Mouse (Mus musculus) liver, embryonic 15.5 days (tissue): ENCODE data around the gene Znhit6. TPM values are rescaled to one million over a fixed set of nuclear protein-coding genes. Genes with fewer than 3 reads are reported as not detected.

ENCODE experiments used
- ATAC-seq: fragments of 200-750 bp; cut with Nextera tagmentation; 2 replicates; pipeline ENCODE4 v1.8.0; 2017; ENCODE audit warnings: moderate number of reproducible peaks, mild to moderate bottlenecking, moderate library complexity; ENCODE audit not compliant: insufficient read depth
- H3K27ac ChIP-seq: fragments of 300-500 bp; sonication (generic); replicated peaks from 2 replicates; pipeline ENCODE4 v1.5.1; 2015; ENCODE audit warnings: mild to moderate bottlenecking, inconsistent platforms
- H3K27me3 ChIP-seq: fragments of 300-500 bp; sonication (generic); 2 replicates; pipeline ENCODE4 v1.6.1; 2015; ENCODE audit warnings: mild to moderate bottlenecking, inconsistent platforms
- H3K36me3 ChIP-seq: fragments of 300-500 bp; sonication (generic); replicated peaks from 2 replicates; pipeline ENCODE4 v1.6.1; 2015; ENCODE audit warnings: moderate library complexity, mild to moderate bottlenecking, inconsistent platforms
- H3K4me1 ChIP-seq: fragments of 300-500 bp; sonication (generic); replicated peaks from 2 replicates; pipeline ENCODE4 v1.6.1; 2015; ENCODE audit warnings: inconsistent platforms
- H3K4me2 ChIP-seq: fragments of 300-500 bp; sonication (generic); 2 replicates; pipeline ENCODE4 v1.6.1; 2015; ENCODE audit warnings: moderate library complexity, mild to moderate bottlenecking, inconsistent platforms
- H3K4me3 ChIP-seq: fragments of 300-500 bp; sonication (generic); replicated peaks from 2 replicates; pipeline ENCODE4 v1.5.1; 2015; ENCODE audit warnings: mild to moderate bottlenecking, inconsistent platforms
- H3K9ac ChIP-seq: fragments of 300-500 bp; sonication (generic); 2 replicates; pipeline ENCODE4 v1.6.1; 2015; ENCODE audit warnings: moderate library complexity, mild to moderate bottlenecking, inconsistent platforms
- H3K9me3 ChIP-seq: fragments of 300-500 bp; sonication (generic); replicated peaks from 2 replicates; pipeline ENCODE4 v1.6.1; 2016; ENCODE audit warnings: inconsistent platforms
- WGBS: fragments of 180-500 bp; shearing (Covaris S2); methylation state at CpG from one replicate; pipeline ENCODE4 v1.1.7; 2015; ENCODE audit warnings: mixed read lengths; ENCODE audit not compliant: insufficient replicate concordance; 5-methylcytosine and 5-hydroxymethylcytosine counted together
- polyA plus RNA-seq: library from polyadenylated mRNA; unstranded; fragments of >200 nt; fragmentation: Nextera tagmentation; extraction: Ambion mirVana; gene quantifications from 2 replicates; pipeline ENCODE4 v1.2.1, GENCODE M21; 2015

Znhit6 gene
- polyA plus RNA-seq, 1 experiment from 2014 or later = 10.1 TPM

DNA sequence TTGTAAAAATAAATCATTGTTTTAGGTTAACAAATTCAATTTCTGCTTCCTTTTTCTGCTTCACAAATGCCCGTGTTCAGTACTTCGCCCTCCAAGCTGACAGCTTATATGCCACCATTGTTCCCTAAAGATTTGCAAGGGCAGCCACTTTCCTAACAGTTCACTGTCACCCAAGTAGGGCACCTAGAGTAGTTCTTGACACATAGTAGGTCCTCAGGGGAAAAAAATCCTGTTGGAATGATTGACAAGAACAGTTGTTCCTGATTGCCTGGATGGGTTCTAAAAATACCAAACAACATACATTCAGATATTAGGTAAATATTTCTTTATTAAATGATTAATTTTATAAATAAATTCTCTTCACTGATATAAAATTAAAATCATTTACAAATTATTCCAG lies 70.7 kb downstream of the Znhit6 start:
- no peak overlapping the region for H3K9ac ChIP-seq
- ATAC-seq = no peak
- no peak overlapping the region for H3K4me3 ChIP-seq
- no peaks in the 10 kb centered on the region for H3K9me3 ChIP-seq
- H3K36me3 ChIP-seq = no peaks in the 10 kb centered on the region
- H3K4me2 ChIP-seq = no peak overlapping the region
- H3K27me3 ChIP-seq = peaks cover 46% of the 10 kb centered on the region
- H3K27ac ChIP-seq = no peak overlapping the region
- H3K4me1 ChIP-seq = no peaks in the 10 kb centered on the region
- 41% methylated on average over 2 of the region's 2 CpGs for whole genome bisulfite sequencing

DNA sequence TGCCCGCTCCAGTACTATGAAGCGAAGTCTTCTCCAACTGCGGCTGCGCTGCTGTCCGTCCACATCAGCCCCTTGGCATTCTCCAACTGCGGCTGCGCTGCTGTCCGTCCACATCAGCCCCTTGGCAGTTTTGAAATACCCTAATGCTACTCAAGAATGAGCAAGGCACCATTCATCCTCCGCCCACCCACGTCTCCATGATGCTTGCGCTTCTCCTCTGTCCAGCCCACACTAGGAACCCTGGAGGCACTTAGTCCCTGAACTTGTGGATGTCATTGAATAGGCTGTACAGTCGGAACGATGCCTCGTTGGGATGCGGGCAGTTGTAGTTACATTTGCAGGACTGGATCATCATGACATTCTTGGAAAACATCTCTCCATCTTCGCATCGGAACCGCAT lies 71.4 kb downstream of the Znhit6 start:
- H3K27ac ChIP-seq = no peak overlapping the region
- no peaks in the 10 kb centered on the region for H3K4me1 ChIP-seq
- no peak overlapping the region for H3K4me2 ChIP-seq
- no peak overlapping the region for H3K4me3 ChIP-seq
- 82% methylated on average over 18 of the region's 18 CpGs for WGBS
- no peak overlapping the region for H3K9ac ChIP-seq
- H3K9me3 ChIP-seq = no peaks in the 10 kb centered on the region
- peaks cover 53% of the 10 kb centered on the region for H3K27me3 ChIP-seq
- no peak for ATAC-seq
- no peaks in the 10 kb centered on the region for H3K36me3 ChIP-seq

DNA sequence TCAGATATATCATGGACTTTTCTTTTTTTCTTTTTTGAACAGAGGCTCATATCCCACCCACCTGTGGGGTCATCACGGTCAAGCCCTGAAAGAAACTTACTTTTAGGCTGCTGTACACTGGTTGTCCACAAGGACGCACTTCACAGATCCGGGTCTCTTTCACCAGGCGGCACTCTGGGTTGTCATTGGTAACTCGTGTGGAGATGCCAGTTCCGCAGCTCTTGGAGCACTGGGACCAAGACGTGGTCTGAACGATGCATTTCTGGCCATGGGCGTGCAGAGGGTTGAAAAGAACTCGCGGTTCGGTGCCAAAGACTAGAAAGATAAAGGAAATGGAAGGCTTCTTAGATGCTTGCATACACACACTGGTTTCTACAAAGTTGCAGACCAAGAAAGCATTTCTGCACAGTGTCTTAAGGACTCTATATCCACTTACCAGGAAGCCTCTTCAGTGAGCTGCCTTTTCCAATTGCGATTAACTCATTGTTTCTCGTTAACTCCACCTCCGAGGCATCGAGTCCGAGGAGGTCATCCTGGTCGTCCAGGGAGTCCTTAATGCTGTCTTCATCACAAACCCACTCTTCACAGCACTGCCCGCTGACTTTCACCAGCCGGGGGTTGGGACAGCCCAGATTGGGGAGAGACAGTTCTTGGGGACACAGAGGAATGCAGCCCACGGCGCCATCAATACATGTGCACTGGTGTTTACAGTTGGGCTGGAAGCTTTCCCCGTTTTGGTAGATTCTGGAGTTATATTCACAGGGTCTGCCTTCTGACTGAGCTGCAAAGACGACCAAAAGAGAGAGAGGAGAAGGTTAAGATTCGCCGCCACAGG lies 72.3 kb downstream of the Znhit6 start:
- peaks cover 62% of the 10 kb centered on the region for H3K27me3 ChIP-seq
- peak overlapping the region; percentile 54 for H3K4me3 ChIP-seq
- 0 out of 2 replicates have a peak, but pooled peaks cover 5% of the 10 kb centered on the region for H3K4me1 ChIP-seq
- H3K9me3 ChIP-seq = no peaks in the 10 kb centered on the region
- no peaks in the 10 kb centered on the region for H3K36me3 ChIP-seq
- H3K9ac ChIP-seq = no peak overlapping the region
- no peak for ATAC-seq
- peak overlapping the region; percentile 53 for H3K4me2 ChIP-seq
- WGBS = 25% methylated on average over 26 of the region's 26 CpGs
- no peak overlapping the region for H3K27ac ChIP-seq

DNA sequence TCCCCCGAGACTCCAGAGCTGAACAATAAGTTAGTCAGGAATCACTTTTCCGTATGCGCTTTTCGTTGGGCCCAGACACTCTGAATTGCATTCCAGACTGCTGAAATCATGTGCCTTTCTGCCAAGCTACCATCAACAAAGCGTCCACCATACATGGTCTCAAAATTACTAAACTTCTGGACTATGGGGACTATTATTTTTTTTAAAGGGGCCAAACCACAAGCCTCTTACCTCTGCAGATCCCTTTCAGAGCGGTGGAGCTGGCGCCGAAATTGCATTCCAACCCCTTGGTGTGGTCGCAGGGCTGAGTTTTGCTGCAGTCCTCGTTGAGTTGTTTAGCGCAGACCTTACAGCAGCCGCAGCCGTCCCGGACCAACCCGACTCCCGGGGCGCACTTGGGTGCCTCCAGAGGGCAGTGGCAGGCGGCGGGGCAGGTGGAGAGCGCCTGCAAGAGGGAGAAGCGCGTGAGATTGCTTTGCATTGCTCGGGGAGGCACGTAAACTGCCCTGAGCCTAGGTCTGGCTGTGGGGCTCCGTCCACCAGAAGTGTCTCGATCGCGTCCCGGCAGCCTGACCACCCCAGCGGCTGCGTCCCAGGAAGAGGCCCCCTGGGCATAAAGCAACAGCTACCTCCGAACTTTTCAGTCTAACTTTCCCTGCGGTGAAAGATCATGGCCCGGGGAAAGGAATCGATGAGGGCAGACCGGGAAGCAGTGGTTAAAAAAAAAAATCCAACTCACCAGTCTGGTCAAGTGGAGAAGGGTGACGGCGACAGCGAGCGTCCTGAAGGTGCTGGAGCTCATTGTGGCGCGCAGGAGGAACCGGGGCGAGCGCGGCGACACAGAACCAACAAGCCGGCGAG lies 73.2 kb downstream of the Znhit6 start:
- peak overlapping the region; percentile 53 for H3K4me2 ChIP-seq
- peaks cover 67% of the 10 kb centered on the region for H3K27me3 ChIP-seq
- H3K4me3 ChIP-seq = peak overlapping the region; percentile 54
- H3K27ac ChIP-seq = peak overlapping the region; percentile 64
- H3K36me3 ChIP-seq = no peaks in the 10 kb centered on the region
- peak; percentile 38; the same call in 1 of the 2 replicates for ATAC-seq
- 0 out of 2 replicates have a peak, but pooled peaks cover 5% of the 10 kb centered on the region for H3K4me1 ChIP-seq
- peak overlapping the region; percentile 45; the same call in 1 of the 2 replicates for H3K9ac ChIP-seq
- H3K9me3 ChIP-seq = no peaks in the 10 kb centered on the region
- under 1% methylated on average over 49 of the region's 49 CpGs for WGBS

DNA sequence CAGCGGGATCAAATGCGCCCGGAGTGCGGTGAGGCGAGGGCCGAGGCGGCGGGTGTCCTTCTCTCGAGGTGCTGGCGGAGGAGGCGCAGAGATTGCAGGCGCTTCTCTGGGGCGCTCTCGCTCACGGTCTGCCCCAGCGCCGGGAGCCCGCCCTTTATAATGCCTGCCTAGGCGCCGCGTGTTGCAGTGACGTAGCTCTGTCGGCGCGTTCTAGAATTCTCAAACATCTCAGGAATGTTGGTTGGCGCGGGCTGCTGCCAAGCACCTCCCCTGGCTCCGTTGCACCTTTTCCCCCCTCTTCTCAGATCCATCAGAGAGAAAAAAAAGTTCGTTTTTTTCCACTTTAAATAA lies 73.8 kb downstream of the Znhit6 start, which contains the start of gene Ccn1:
Gene Ccn1 (minus strand): TSS at position 130 of the 351 bp plus-strand sequence.
- peak within 1 kb of the TSS; percentile 64 for H3K27ac ChIP-seq

DNA sequence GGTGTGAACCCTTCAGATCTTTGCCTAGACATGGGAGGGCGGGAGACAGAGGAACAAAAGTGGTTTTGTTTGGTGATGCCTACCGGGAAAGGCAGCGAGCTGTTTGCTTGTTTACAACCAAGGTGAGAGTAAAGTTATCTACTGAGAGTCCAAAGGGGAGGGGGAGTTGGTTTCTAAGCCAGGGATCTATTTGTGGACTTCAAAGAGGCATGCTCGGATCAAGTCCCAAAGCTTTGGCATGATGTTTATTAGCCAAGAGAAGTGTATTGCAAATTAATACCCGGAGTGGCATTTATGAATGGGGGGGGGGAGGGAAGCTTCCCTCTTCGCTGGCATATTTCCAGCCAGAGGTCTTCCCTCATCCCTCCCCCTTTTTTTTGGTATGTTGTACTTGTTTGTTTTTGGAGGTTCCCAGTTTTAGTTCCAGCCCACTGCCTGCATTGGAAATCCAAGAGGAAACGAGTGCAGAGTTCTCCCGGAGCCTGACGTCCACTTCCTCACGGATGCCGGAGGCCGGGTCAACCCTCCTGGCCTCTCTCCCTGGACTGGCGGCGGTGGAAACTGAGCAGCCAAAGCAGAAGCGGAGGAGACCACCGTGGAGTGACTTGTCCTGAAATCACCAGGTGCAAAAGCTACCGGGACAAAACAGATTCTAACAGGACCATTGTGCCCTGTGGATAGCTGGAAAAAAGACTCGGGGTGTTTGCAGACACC lies 74.5 kb downstream of the Znhit6 start:
- ATAC-seq = no peak
- Histone ChIP-seq H3K36me3 (no peaks in the 10 kb centered on the region), H3K27me3 (peaks cover 67% of the 10 kb centered on the region), H3K9ac (no peak overlapping the region), H3K9me3 (no peaks in the 10 kb centered on the region), H3K4me3 (peak overlapping the region; percentile 54), H3K27ac (peak overlapping the region; percentile 24; the same call in 1 of the 2 replicates), H3K4me1 (0 out of 2 replicates have a peak, but pooled peaks cover 5% of the 10 kb centered on the region), H3K4me2 (peak overlapping the region; percentile 53)
- WGBS = 1% methylated on average over 18 of the region's 18 CpGs

More for the DNA sequence above, 73.8 kb downstream of the Znhit6 start, which contains the start of gene Ccn1:
- Histone ChIP-seq H3K4me1 (0 out of 2 replicates have a peak, but pooled peaks cover 5% of the 10 kb centered on the region), H3K4me2 (peak within 1 kb of the TSS; percentile 53), H3K9me3 (no peaks in the 10 kb centered on the region), H3K4me3 (peak within 1 kb of the TSS; percentile 54), H3K9ac (peak within 1 kb of the TSS; percentile 45; the same call in 1 of the 2 replicates), H3K36me3 (no peaks in the 10 kb centered on the region), H3K27me3 (peaks cover 67% of the 10 kb centered on the region)
- under 1% methylated on average over 29 of the region's 29 CpGs for WGBS
- ATAC-seq = peak; percentile 49

DNA sequence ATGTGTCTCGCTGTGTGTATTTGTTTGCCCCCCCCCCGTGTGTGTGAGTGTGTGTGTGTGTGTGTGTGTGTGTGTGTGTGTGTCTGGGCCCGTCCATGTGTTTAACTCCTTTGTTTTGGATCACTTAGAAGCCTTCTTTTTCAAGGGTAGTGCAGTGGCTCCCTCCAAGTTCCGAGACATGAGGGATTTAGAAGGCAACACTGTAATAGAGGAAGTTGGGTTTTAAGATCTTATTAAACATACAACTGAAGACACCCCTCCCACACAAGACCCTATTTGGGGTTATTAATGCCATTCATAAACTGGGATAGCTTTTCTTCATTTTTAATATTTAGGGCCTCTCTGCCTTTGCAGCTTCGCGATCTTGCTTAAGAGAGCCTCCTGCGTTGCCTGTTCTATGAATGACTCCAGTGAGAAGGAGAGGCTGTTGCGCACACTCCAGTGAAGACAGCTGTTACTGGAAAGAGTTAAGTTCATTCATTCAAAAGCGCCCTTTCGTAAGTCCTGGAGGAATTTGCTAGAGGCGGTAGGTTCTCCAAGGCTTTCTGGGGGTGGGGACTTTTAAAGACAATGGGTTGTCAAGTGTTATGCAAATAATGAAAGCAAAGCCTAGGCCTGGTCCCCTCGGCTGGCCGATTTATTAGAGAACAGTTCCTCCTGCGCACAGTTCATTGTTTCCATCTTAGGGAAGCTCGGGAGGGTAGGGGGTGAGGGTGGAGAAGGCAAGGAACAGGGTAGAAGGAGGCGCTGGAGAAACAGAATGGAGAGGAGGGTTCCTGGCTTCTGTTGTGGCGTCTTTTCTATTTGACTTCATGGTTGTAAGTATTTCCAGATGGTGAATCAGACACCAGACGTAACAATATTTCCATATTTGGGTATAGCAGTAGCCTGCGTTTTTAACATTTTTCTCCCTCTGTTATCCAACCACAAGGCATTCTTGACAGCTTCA lies 75.3 kb downstream of the Znhit6 start:
- WGBS = 11% methylated on average over 19 of the region's 19 CpGs
- no peak for ATAC-seq
- Histone ChIP-seq H3K9ac (no peak overlapping the region), H3K27me3 (peaks cover 67% of the 10 kb centered on the region), H3K4me1 (0 out of 2 replicates have a peak, but pooled peaks cover 5% of the 10 kb centered on the region), H3K9me3 (no peaks in the 10 kb centered on the region), H3K27ac (0 out of 2 replicates have a peak overlapping the region, but pooled peaks have one; percentile 24), H3K36me3 (no peaks in the 10 kb centered on the region), H3K4me2 (peak overlapping the region; percentile 53; the same call in 1 of the 2 replicates), H3K4me3 (no peak overlapping the region; the same call in 1 of the 2 replicates)

DNA sequence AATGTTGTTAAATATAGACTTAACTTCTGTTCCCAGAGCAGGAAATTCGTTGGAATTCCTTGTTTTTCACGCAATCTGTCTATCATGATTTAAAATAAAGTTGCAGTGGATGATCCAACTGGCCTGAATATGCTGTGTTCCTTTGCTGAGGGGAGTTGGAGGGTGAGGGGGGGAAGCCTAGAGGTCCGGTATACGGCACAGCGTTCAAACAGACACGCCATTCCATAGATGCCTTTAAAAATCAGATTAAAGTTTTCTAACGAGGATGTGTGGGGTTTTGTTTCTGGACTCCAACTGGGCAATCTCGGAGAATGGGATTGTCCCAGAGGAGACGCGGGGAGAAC lies 75.9 kb downstream of the Znhit6 start:
- Histone ChIP-seq H3K9ac (no peak overlapping the region), H3K4me3 (no peak overlapping the region), H3K27ac (no peak overlapping the region; the same call in 1 of the 2 replicates), H3K9me3 (no peaks in the 10 kb centered on the region), H3K27me3 (peaks cover 67% of the 10 kb centered on the region), H3K4me1 (0 out of 2 replicates have a peak, but pooled peaks cover 5% of the 10 kb centered on the region), H3K36me3 (no peaks in the 10 kb centered on the region), H3K4me2 (no peak overlapping the region)
- 9% methylated on average over 10 of the region's 10 CpGs for WGBS
- ATAC-seq = no peak

DNA sequence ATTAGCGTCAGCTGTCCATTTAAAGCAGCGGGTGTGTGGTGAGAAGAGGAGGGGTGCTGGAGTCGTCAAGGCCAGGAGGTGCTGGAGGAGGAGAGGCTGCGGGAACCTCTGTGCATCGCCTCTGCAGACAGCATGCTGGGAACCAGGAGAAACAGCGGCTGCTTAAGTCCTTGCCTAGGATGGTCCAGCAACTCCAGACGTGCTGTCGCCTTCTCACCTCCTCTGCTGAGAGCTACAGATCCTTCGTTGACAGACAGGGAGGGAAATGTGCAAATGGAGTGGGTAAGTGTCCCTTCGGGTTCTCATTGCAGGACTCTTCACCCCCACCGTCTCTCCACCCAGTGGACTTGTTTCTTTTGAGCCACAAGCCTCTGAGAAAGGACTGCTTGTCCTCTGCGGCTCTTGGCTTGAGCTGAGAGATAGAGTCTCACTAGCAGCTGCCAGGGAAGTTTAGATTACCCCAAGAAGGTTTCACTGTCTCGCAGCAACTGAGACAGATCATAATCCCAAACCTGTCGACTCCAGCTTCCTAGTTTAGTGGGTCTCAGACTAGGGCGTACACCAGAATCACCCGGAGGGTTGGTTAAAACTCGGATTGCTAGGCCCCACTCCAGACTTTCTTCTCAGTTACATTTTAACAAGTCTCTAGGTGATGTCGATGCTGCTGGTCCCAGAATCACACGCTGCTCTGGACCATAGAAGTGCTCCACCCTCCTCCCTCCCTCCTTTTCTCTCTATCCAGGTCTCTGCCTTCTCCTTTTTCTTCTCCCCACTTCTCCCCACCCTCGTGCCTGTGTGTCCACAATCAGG lies 76.5 kb downstream of the Znhit6 start:
- Histone ChIP-seq H3K9me3 (no peaks in the 10 kb centered on the region), H3K27ac (peak overlapping the region; percentile 6; the same call in 1 of the 2 replicates), H3K4me3 (peak overlapping the region; percentile 48; the same call in 1 of the 2 replicates), H3K4me2 (peak overlapping the region; percentile 65), H3K27me3 (peaks cover 63% of the 10 kb centered on the region), H3K36me3 (no peaks in the 10 kb centered on the region), H3K9ac (no peak overlapping the region), H3K4me1 (0 out of 2 replicates have a peak, but pooled peaks cover 5% of the 10 kb centered on the region)
- ATAC-seq = no peak; the same call in 1 of the 2 replicates
- WGBS = 8% methylated on average over 20 of the region's 20 CpGs
